Mouse (Mus musculus) spleen, postnatal 4 days (tissue): ENCODE measurements around the gene Slc25a21.
A peak's percentile ranks its signal among the peaks of the same experiment; 100 is the strongest.

ENCODE experiments used
- DNase-seq, 2 experiments: peaks; one replicate each; pipeline ENCODE4 v3.0.0; 2022; ENCODE audit warnings: low spot score in 2 of 2

The Slc25a21 gene

DNA sequence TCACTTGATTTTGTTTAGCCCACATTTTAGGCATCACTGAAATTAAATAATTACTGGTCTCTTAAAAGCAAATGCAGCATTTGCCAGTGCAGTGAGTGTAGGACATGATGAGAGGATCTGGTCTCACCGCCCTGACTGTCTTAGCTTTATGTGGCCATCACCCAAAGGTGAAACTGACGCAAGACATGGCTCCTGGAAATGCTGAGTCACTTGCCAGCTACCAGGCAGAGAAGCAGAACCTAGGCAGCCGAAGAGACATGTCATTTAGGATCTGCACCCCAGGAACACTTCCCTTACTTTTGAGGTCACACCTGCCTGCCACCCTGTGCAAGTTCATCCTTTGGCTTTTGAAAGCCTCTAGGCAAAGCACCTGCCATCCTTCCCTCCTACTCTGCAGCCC, 180.4 kb downstream of the Slc25a21 start:
- no peak for DNase-seq

DNA sequence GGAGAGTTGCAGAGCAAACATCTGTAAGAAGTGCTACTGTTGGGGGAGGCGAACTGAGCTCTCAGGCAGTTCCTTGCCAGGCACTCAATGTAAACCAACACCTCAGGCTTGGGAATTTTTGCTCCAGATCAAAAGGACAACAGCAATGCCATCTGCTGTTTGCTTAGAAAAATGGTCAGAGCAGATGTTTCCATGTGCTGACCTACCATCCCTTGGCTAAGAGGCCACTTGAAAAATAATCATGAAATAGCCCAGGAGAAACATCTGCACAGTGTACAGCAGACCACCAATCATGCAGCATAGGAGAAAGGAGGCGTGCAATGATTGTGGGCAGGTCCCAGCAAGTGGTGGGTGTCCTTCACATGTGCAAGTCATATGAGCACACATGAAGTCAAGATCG, 180.9 kb downstream of the Slc25a21 start:
- DNase-seq: no peak

DNA sequence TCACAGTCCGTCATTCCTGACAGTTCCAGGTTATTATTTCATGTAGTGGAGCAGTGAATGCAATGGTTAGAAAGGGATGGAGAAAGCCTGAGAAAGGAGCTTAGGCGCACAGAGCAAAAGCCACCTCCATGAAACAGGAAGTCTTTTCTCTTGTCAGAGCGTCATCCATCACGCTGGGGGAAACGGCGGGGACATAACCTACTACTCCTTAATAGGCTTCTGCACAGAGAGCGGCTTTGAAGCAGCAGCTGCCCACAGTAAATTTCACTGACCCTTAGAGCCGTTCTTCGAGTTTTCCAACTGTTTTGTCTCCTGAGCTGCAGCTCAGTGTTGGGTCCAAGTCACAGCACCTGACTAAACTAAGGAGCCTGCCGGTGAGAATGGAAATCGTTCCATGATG, 188.3 kb downstream of the Slc25a21 start:
- no peak for DNase-seq

DNA sequence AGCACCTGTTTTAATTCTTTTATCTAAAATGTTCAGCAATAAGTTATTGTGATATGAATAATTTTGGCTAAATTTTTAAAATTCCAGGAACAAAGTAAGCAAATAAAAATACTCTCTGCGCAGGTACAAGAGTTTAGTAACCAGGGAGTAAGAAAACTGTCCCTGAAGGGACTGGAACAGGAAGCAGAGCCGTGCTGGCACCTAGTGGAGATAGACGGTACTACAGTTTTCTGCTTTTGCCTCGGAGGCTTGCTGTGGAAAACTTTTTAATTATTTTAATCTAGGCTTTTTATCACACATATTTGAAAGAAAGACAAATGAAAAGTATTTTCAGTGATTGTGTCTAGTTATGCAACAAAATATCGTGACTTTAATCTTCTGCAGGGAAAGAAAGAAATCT, 211.2 kb downstream of the Slc25a21 start:
- DNase-seq: peak; percentile 44 to 73

DNA sequence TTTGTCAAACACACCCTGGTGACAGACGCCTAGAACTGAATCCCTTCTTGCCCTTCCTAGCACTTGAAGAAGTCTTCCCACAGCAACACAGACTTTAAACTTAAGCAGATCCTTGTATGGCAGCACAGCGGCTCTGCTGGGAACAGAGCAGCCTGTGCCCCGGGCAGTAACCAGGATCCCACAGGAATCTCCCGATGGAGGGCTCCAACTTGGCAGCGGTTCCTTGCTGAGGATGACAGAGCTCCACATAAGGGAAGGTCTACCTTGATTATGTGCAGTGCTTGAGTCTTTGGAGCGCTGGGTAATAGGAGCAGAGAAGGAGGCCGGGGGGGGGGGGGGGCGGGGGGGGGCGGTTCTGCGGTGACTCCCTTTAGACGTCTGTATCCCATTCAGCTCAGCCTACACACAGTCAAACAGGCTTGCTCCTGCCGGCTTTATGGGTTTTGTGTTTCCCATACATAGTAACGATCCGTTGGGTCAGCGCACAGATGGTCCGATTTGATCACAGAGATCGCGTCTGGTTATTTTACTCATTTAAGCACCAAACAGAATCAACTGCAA, 215.1 kb downstream of the Slc25a21 start:
- no peak for DNase-seq

DNA sequence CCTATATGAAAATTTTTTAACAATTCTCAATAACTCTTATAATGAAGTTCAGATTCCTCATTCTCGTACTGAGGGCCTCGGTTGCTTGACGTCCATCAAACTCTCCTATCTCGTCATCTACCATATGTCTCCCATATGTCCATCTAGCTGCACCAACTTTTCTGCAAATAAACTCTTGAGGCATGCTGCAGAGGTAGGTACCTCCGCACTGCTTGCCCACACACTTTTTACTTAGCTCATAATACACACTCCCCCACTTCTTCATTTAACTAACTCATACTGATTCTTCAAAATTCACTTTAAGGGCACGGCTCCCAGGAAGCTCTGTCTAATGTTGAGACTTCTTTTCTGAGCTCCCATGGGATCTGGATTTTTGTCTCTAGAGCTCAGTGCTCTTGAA, 222.0 kb downstream of the Slc25a21 start:
- DNase-seq: no peak

DNA sequence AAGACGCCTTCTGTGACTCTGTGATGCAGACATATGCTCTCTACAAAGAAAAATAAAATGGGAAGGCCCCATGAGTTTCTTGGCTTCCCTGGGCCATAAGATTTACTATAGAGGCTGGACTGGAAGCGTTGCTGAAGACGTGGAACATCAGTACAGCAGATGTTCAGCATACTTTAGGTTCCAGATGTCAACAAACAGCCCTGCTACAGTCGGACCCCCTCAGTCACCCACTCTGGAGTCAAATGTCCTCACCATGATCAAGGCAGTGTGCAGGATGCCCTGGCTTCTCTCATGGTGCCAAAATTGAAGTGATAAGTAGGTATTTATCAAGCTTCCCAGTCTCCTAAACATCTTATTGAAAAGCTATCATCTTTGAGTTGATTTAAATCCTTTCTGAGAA, 234.0 kb downstream of the Slc25a21 start:
- DNase-seq: no peak

DNA sequence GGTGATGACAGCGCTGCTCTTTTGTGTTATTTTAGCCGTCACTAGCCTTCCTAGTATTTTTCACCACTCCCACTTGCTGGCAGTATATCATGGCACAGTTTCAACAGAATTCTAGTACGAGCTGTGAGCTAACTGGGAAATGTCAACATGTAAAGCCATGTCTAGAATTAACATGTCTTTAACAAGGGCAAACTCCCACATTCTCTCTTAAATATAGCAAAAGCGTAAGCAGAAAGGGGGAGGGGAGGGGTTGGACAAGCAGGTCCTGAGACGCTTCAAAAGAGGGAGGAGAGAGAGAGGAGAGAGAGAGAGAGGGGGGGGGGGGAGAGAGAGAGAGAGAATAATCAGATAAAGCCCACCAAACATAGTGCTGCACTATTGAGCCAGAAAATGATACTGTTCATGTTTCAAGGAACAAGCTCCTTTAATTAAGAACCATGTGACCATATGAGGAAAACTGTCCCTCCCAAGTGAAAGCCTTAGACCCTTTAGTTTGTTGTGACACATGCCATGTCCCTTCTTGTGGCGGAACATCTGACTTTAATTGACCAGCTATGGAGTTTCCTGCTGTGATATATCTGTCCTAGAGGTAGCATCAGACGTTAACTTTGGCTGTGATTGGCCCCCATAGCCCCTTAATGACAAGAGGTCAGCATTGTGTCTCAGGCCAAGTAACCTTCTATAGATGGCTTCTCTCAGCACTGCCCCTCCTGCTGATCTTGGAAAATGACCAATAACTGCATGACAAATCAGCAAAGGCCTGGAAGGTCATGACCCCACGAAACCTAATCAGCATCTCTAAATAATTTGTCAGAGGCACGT, 237.8 kb downstream of the Slc25a21 start:
- DNase-seq: no peak

DNA sequence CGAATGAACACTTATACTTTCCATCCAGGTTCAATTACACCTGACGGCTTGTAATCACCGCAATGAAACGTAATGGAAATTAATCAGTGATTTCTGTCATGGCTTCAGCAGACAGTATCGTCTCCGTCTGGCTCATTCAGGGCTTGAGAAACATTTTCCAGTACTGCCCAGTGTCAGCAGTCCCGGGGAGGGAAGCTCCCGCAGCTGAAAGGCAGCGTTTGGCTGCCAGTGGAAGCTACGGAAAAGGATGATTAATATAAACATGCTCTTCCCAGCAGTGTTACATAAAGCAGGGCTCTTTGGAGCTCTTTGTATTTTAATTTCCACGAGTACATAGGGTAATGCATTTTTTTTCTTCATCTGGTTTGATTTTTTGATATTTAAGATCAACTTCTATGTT, 239.0 kb downstream of the Slc25a21 start:
- DNase-seq: no peak

DNA sequence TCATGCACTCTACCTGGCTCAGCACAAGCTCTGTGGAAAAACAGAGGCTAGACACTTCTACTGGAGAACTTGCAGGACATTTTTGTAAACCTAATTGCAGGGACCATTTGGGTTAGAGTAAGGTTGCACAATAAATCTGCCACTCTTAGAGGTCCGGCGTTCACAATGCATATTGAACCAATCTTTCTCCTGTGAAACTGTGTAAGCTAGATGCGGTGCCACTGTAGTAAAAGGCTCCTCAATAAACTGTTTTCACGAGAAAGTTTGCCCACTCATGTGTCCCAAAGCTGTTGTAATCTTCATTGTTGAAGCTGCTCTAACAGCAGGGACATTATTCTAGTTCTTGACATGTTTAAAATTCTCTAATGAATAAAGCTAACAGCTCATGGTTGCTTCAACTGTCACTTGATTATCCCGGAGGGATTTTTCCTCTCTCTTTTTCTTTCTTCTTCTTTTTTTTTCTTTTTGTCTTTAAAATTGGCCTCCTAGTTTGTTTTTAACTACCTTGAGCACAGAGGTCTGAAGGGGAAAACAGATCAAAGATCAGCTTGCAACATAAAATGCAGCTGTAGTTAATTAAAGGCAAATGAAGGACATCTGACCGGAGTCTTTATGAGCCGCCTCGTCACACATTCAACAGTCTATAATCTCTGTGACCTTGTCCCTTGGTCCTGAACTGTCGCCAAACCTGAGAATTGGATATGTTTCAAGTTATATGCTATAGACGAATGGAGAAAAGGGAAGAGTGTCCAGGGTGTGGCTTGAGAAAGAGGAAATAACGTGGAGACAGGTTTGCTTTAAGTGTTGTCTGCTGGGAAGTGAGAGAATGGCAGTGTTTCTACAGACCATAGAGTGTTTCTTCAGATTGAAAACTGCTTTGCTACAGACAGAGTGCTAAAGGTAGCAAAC, 245.3 kb downstream of the Slc25a21 start:
- DNase-seq: no peak

DNA sequence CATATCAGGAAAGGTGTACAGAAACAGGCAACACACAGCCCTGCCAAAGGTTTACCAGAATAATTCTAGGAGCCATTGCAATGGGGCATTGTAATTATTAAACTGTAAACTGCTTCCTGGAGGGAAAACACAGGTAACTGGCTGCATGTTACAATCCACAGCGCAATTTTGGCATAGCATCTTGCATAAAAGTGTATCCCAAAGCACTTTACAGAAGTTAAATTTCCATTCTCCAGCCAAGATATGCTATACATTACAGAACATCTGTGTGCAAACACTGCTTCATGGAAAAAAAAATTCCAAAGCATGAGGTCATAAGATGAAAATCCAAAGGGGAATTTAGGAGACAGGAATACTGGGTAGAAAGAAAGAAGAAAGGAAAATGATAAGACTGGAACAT, 253.0 kb downstream of the Slc25a21 start:
- DNase-seq: no peak

DNA sequence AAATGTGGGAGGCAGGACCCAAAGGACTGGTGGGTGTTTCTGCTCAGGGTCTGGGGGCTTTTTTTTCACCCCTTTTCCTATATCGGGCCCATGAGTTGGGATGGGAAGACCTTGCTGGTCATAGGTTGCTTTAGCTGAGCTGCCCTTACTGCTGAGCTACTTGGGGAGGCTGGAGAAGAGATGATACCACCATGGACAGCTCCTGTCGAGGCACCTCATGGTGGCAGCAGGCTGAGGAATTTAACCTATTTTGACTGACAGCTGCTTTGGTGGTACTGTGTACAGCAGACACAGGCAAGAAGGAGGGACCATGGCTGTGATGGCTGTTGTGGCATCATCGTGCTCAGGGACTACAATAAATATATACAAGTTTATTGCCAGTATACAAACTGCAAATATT, 256.4 kb downstream of the Slc25a21 start:
- no peak for DNase-seq

DNA sequence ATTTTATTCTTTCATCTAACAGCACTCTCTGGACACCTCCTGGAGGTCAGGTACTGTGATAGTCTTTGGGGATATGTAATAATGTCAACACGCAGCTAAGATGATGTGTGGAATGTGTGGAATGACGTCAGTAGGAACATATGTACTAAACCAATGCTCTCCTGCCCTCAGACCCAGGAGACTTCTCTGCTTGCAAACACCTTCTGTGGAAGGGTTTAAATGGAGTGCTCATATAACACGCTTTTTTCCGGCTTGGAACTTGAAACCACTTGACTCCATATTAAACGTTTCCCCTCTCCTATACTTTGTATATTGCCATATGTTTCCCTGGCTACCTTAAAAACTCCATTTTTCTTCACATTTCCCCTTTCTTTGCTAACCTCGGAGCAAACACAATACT, 279.1 kb downstream of the Slc25a21 start:
- DNase-seq: no peak

DNA sequence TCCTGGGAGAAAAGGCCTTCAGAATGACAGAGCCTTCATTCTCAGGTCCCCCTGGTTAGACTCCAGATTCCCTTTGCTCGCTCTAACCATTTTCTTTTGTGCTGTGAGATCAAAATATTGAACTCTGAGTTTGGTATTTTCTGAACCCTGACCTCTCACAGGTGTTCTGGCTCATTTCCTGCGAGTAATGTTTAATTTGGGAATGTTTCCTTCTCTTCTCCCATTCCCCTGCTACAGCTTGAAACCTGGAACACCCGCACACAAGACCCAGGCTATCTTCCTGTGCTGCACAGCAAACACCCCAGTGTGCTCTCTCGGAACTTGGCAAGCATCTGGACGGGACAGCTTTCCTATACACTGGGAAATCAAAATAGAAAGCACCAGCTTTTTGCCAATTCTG, 290.8 kb downstream of the Slc25a21 start:
- DNase-seq: no peak

DNA sequence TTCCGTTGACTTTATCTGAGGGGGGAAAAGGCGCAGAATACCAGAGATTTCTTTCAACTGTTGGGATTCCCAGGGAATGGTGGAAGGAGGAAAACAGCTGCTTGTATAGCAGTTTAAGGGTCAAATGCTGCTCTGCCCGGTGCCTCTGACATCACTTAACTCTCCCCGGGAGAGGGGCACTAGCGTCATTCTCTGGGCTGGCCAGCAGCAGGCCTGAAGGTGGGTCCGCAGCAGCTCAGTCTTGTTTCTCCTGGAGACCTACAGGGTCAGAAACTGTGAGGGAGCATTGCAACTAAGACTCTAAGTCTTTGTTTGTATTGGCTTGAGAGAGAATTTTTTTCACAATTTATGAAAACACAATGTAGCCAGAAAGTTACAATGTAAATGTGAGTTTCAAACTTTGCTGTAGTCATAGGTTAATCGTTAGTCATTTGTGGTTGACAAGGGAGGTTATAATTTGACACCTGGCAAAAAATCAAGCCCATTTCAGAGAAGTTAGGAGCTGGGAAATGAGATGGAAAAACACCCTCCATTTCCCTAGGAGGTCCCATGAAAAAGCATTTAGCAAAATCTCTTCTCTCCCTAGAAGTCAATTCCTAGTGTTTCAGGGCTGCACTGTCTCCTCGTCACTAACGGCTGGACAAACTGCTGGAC, 291.5 kb downstream of the Slc25a21 start:
- DNase-seq: no peak

DNA sequence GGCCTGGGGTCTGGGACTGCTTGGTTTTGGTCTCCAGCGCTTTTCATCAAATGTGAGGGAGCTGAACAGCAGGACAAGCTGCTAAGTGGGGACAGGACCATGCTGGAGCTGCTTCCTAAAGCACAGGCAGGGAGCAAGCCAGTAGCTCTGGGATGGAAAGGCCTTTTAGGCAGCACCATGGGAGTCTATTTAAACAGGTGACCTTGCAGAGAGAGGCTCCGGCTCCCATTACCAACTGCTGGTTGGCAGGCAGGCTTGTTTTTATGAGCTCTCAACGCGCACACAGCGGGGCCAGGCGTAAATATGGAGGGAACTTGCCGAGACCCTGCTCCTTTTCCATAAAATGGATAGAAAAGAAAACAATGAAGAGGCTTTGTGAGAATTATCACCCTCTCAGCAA, 292.1 kb downstream of the Slc25a21 start:
- DNase-seq: no peak

DNA sequence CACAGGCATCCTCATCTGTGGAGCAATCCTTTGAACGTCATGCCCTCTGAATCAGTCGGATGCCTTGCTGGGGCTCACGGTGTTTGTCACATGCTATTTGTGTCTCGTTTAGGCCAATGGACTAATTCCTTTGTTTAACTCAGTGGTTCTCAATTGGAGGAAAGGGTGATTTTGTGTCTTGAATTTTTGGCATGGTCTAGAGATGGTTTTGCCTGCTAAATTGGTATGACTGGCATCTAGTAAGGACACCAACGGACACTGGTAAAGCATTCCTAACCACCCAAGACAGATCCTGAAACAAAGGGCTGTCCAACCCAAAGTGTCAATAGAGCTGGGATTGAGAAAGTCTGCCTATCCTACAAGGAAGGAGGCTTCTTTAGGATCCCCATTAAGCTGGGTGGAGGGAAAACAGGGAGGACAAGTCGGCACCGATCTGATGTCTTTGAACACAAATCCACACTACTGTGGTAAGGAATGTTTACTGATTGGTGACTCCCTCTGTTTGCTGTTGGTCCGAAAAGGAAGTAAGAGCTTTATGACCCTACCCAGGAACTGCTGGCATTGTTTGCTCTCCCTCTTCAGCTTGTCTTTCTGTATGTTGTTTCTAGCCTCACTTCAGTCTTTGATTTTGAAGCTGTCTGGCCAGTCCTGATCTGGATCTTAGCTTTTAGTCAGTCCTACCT, 294.4 kb downstream of the Slc25a21 start:
- no peak for DNase-seq

DNA sequence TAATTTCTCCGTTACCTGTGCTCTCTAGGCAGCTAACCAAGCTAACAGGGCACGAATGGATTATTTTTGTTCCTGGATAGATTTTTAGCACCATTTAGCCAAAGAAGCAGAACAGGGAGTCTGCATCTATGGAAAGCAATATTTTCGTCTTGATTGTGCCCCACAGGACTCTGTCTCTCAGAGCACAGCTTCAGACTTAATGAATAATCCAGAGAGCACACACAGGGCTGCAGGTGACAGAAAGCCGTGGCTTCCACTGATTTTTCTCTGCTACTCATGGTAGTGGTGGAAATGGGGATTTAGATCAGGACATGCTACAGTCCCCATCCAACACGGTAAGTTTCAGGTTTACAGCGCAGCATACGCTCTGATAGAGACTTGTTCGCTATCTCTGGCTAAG, 299.3 kb downstream of the Slc25a21 start:
- DNase-seq: no peak

DNA sequence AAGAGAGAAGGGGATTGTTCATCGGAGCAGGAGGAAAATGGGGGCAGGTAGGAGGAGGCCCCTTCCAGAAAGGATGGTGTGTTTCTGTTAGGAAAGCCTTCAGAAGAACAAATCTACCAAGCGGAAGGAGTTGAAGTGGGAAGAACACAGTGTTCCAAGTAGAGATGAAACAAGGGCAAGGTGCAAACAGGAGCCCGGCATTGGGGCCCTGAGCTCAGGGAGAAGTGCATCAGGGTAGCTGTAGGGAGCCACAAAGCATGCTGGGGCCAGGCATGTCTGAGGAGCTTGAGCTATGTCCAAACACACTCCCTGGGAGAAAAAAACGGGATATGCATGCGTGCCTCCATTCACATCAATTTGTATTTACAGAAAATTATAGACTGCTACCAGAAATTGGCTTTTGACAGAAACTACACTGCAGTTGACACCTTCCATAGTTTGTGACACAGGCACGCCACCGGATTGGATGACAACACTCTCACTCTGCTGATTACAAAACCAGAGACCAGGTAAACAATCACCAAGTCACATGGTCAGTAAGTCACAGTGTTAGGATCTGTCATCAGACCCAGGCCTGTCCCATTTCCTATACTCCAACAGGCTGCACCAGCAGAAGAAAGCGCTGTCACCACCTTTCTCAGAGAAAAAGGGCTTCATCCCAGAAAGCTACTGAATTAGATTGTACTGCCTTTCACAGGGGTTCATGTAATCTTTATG, 299.9 kb downstream of the Slc25a21 start:
- DNase-seq: no peak

DNA sequence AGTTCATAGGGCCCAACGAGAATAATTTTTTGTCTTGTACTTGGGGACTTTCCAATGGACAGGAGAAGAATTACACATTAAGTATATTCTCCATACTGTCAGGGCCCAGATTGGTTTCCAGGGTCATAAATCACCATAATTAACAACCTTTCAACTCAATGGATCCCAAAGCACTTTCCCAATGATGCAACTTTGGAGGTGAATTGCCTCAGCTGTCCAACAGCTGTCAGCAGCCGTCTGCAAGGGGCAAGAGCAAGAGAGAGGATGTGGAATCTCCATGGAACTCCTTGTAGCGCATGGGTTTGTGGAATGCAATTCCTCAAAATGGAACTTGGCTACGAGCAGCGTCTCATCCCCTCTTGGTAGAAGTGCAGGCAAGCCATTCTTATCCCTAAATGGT, 302.3 kb downstream of the Slc25a21 start:
- no peak for DNase-seq
